In genomic region chr3:90080498-90080863, GRCm38 (mm10) we compare ENCODE assay signal across 8 mouse cellular contexts. TPM values are rescaled to one million over a fixed set of nuclear protein-coding genes. Genes with fewer than 3 reads are reported as not detected.
DNase-seq lines count a peak whose midpoint lies in the region; ATAC-seq and TF ChIP-seq lines count a peak whose summit lies in the region.

No protein-coding gene starts in this region.

- H3K36me3 ChIP-seq in lung, embryonic 14.5 days (ENCODE audit: insufficient read depth) = peaks cover 8% of the 10 kb centered on the region; the same call in 1 of the 2 replicates
- H3K36me3 ChIP-seq in embryonic facial prominence, embryonic 15.5 days = no peaks in the 10 kb centered on the region
- peaks cover 40% of the 10 kb centered on the region for H3K36me3 ChIP-seq in limb, embryonic 10.5 days

- H3K4me3 ChIP-seq in lung, embryonic 14.5 days (ENCODE audit: low read depth, low read length) = peak overlapping the region; percentile 96
- peak overlapping the region; percentile 88 for H3K4me3 ChIP-seq in embryonic facial prominence, embryonic 15.5 days (replicated peaks)
- H3K4me3 ChIP-seq in limb, embryonic 10.5 days = peak overlapping the region; percentile 92
- peak overlapping the region; percentile 74 for H3K4me3 ChIP-seq in olfactory bulb, adult 2 months (ENCODE audit: insufficient read depth, low read depth, low read length)

- TF ChIP-seq POLR2A in olfactory bulb, adult 2 months (IDR thresholded peaks at IDR 0.05; ENCODE audit: insufficient read depth, low read depth, low read length) = no peak

- no peaks in the 10 kb centered on the region for H3K27me3 ChIP-seq in lung, embryonic 14.5 days (ENCODE audit: insufficient read depth, low read length)
- H3K27me3 ChIP-seq in embryonic facial prominence, embryonic 15.5 days = no peaks in the 10 kb centered on the region
- no peaks in the 10 kb centered on the region for H3K27me3 ChIP-seq in limb, embryonic 10.5 days (ENCODE audit: low read depth, poor library complexity, severe bottlenecking)

- under 1% methylated on average over 6 of the region's 6 CpGs for WGBS in lung, embryonic 14.5 days
- 0% methylated on average over 6 of the region's 6 CpGs for WGBS in embryonic facial prominence, embryonic 15.5 days
- 2% methylated on average over 6 of the region's 6 CpGs for WGBS in limb, embryonic 10.5 days
- 0% methylated on average over 6 of the region's 6 CpGs for WGBS in olfactory bulb, adult 2 months

- TF ChIP-seq CTCF in lung, embryonic 14.5 days (IDR thresholded peaks at IDR 0.05; ENCODE audit: low read depth) = no peak
- TF ChIP-seq CTCF in olfactory bulb, adult 2 months (IDR thresholded peaks at IDR 0.05; ENCODE audit: insufficient read depth, low read depth, low read length) = no peak

- peak overlapping the region; percentile 90 for H3K9ac ChIP-seq in lung, embryonic 14.5 days
- peak overlapping the region; percentile 85 for H3K9ac ChIP-seq in embryonic facial prominence, embryonic 15.5 days

- peak overlapping the region; percentile 77 for H3K4me2 ChIP-seq in lung, embryonic 14.5 days
- H3K4me2 ChIP-seq in embryonic facial prominence, embryonic 15.5 days (replicated peaks) = peak overlapping the region; percentile 66

- H3K27ac ChIP-seq in lung, embryonic 14.5 days (ENCODE audit: low read depth) = peak overlapping the region; percentile 99
- peak overlapping the region; percentile 99 for H3K27ac ChIP-seq in embryonic facial prominence, embryonic 15.5 days (replicated peaks)
- H3K27ac ChIP-seq in limb, embryonic 10.5 days = peak overlapping the region; percentile 95
- H3K27ac ChIP-seq in olfactory bulb, adult 2 months (ENCODE audit: insufficient read depth, low read depth, low read length) = peak overlapping the region; percentile 38; the same call in 1 of the 2 replicates

- ATAC-seq in lung, embryonic 14.5 days (ENCODE audit: insufficient read depth) = peak; percentile 2
- ATAC-seq in embryonic facial prominence, embryonic 15.5 days (ENCODE audit: insufficient number of reproducible peaks, low FRiP score, low TSS enrichment, low read depth) = no peak
- no peak for ATAC-seq in monocyte, adult 5-6 weeks (replicated peaks; ENCODE audit: insufficient number of reproducible peaks, low FRiP score, low TSS enrichment, poor library complexity, severe bottlenecking)

- no peaks in the 10 kb centered on the region for H3K9me3 ChIP-seq in lung, embryonic 14.5 days (ENCODE audit: low read depth, low read length)
- no peaks in the 10 kb centered on the region for H3K9me3 ChIP-seq in embryonic facial prominence, embryonic 15.5 days (replicated peaks)
- no peaks in the 10 kb centered on the region for H3K9me3 ChIP-seq in limb, embryonic 10.5 days (replicated peaks)

- no peak for DNase-seq in lung, embryonic 14.5 days
- DNase-seq in lung, postnatal 25 days (ENCODE audit: low spot score) = no peak
- DNase-seq in limb, embryonic 10.5 days (ENCODE audit: low spot score) = no peak
- DNase-seq in cerebellum, adult 11 months = no peak
- no peak for DNase-seq in gastrocnemius, postnatal 10 days

- peaks cover 27% of the 10 kb centered on the region for H3K4me1 ChIP-seq in lung, embryonic 14.5 days (ENCODE audit: insufficient read depth)
- H3K4me1 ChIP-seq in embryonic facial prominence, embryonic 15.5 days = peaks cover 62% of the 10 kb centered on the region
- peaks cover 56% of the 10 kb centered on the region for H3K4me1 ChIP-seq in limb, embryonic 10.5 days
- H3K4me1 ChIP-seq in olfactory bulb, adult 2 months (ENCODE audit: control insufficient read depth, insufficient read depth, low read length) = peaks cover 26% of the 10 kb centered on the region

RNA-seq across cellular contexts. Expression of gene Tpm3, which starts 8.0 kb away (rescaled TPM):
- polyA plus RNA-seq in lung, embryonic 14.5 days (2014; fragmentation: Nextera tagmentation; extraction: Ambion mirVana) = 634 and 654 TPM in 2 replicates
- 439 and 441 TPM in 2 replicates for polyA plus RNA-seq in embryonic facial prominence, embryonic 15.5 days (2015; fragmentation: Nextera tagmentation; extraction: Ambion mirVana)
- polyA plus RNA-seq in limb, embryonic 10.5 days (2016; fragmentation: Nextera tagmentation; extraction: Ambion mirVana) = 634 and 641 TPM in 2 replicates
- 441 TPM in 1 of 2 replicates, not detected in the other for polyA plus RNA-seq in olfactory bulb, adult 2 months (2012; ENCODE audit: insufficient read depth, insufficient read length, low replicate concordance, missing spikeins)
- total RNA-seq in monocyte, adult 5-6 weeks (2017) = 927 to 1,272 TPM (median 1,055 TPM) in 3 replicates
- total RNA-seq in gastrocnemius, postnatal 10 days (2021) = 100 to 1,000 TPM; 277 to 366 TPM

RNA-seq across cellular contexts. Expression of gene Nup210l, which starts 23.5 kb away (rescaled TPM):
- 0.39 and 0.58 TPM in 2 replicates for polyA plus RNA-seq in lung, embryonic 14.5 days (2014; fragmentation: Nextera tagmentation; extraction: Ambion mirVana)
- polyA plus RNA-seq in embryonic facial prominence, embryonic 15.5 days (2015; fragmentation: Nextera tagmentation; extraction: Ambion mirVana) = 0.36 and 0.42 TPM in 2 replicates
- polyA plus RNA-seq in limb, embryonic 10.5 days (2016; fragmentation: Nextera tagmentation; extraction: Ambion mirVana) = 0.63 and 0.65 TPM in 2 replicates
- polyA plus RNA-seq in olfactory bulb, adult 2 months (2012; ENCODE audit: insufficient read depth, insufficient read length, low replicate concordance, missing spikeins) = not detected in 2 replicates
- total RNA-seq in monocyte, adult 5-6 weeks (2017) = 0.19 to 0.49 TPM (median 0.32 TPM) in 3 replicates
- total RNA-seq in gastrocnemius, postnatal 10 days (2021) = under 1 TPM; 0.09 to 0.11 TPM

RNA-seq across cellular contexts. Expression of gene Ubap2l, which starts 28.1 kb away (rescaled TPM):
- polyA plus RNA-seq in lung, embryonic 14.5 days (2014; fragmentation: Nextera tagmentation; extraction: Ambion mirVana) = 236 and 257 TPM in 2 replicates
- polyA plus RNA-seq in embryonic facial prominence, embryonic 15.5 days (2015; fragmentation: Nextera tagmentation; extraction: Ambion mirVana) = 175 and 176 TPM in 2 replicates
- polyA plus RNA-seq in limb, embryonic 10.5 days (2016; fragmentation: Nextera tagmentation; extraction: Ambion mirVana) = 234 and 244 TPM in 2 replicates
- polyA plus RNA-seq in olfactory bulb, adult 2 months (2012; ENCODE audit: insufficient read depth, insufficient read length, low replicate concordance, missing spikeins) = 263 TPM in 1 of 2 replicates, not detected in the other
- total RNA-seq in monocyte, adult 5-6 weeks (2017) = 84.5 to 177 TPM (median 158 TPM) in 3 replicates
- total RNA-seq in gastrocnemius, postnatal 10 days (2021) = 100 to 1,000 TPM; 119 to 141 TPM

RNA-seq across cellular contexts. Expression of gene 4933434E20Rik, which starts 29.0 kb away (rescaled TPM):
- 136 and 143 TPM in 2 replicates for polyA plus RNA-seq in lung, embryonic 14.5 days (2014; fragmentation: Nextera tagmentation; extraction: Ambion mirVana)
- 132 and 149 TPM in 2 replicates for polyA plus RNA-seq in embryonic facial prominence, embryonic 15.5 days (2015; fragmentation: Nextera tagmentation; extraction: Ambion mirVana)
- 171 and 183 TPM in 2 replicates for polyA plus RNA-seq in limb, embryonic 10.5 days (2016; fragmentation: Nextera tagmentation; extraction: Ambion mirVana)
- polyA plus RNA-seq in olfactory bulb, adult 2 months (2012; ENCODE audit: insufficient read depth, insufficient read length, low replicate concordance, missing spikeins) = not detected in 2 replicates
- 71.0 to 80.3 TPM (median 79.6 TPM) in 3 replicates for total RNA-seq in monocyte, adult 5-6 weeks (2017)
- total RNA-seq in gastrocnemius, postnatal 10 days (2021) = 10 to 100 TPM; 47.4 to 54.0 TPM

Comparison
In these comparisons a context has a peak if more than half of its experiments do, and no peak if none do; other contexts are left out.
1. H3K27ac ChIP-seq: peak in every context shown above with its lines; median percentile 99 in lung, embryonic 14.5 days; 99 in embryonic facial prominence, embryonic 15.5 days; 95 in limb, embryonic 10.5 days; 38 in olfactory bulb, adult 2 months.